Mouse (Mus musculus) layer of hippocampus, postnatal 14 days (tissue): ENCODE measurements around the gene Gtf2h1. TPM values are rescaled to one million over a fixed set of nuclear protein-coding genes. Genes with fewer than 3 reads are reported as not detected.
A peak's percentile ranks its signal among the peaks of the same experiment; 100 is the strongest.
"Not testable (repeated sequence)": the region's sequence is repeated elsewhere in the genome, so short reads cannot be mapped to it uniquely, and the experiment has no call there.

Experiments
- DNase-seq, 2 experiments: peaks; one replicate each; pipeline ENCODE4 v3.0.0; 2021 to 2022; ENCODE audit warnings: low spot score in 2 of 2, mixed read lengths in 1 of 2
- total RNA-seq, 2 experiments: library from RNA; stranded (reverse); gene quantifications; 2 replicates each; pipeline ENCODE4 v1.2.3; 2021

Gtf2h1 gene
- total RNA-seq, 2 experiments from 2014 or later: 34.3 to 41.6 TPM

DNA sequence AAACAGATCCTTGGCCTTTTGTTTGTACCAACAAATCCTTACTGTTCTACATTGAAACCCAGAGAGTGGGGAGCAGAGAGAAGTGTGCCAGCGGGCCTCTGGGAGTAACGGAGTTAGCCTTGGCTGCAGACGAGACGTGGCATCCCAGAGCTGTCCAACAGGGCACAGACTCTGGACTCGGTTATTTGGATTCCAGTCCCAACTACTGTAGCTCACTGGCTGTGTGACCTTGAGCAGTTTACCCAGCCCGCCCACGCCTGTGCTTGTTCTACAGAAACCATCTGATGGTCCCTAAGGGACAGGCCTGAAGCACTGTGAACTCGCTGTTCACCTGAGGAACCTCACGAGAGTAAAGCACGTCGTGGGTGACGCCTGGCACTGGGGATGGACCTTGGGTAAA is 34.0 kb downstream of the Gtf2h1 start:
- no peak for DNase-seq

GRCm38 (mm10) chr7:46830799-46831590 is 35.1 kb downstream of the Gtf2h1 start:
- no peak for DNase-seq

- no peak for DNase-seq
These were observed 35.8 kb downstream of the Gtf2h1 start for GRCm38 (mm10) chr7:46831693-46832092.

GRCm38 (mm10) chr7:46832112-46832810 is 36.4 kb downstream of the Gtf2h1 start:
- DNase-seq: not testable (repeated sequence)

GRCm38 (mm10) chr7:46833266-46833665 is 37.4 kb downstream of the Gtf2h1 start:
- DNase-seq: no peak

DNA sequence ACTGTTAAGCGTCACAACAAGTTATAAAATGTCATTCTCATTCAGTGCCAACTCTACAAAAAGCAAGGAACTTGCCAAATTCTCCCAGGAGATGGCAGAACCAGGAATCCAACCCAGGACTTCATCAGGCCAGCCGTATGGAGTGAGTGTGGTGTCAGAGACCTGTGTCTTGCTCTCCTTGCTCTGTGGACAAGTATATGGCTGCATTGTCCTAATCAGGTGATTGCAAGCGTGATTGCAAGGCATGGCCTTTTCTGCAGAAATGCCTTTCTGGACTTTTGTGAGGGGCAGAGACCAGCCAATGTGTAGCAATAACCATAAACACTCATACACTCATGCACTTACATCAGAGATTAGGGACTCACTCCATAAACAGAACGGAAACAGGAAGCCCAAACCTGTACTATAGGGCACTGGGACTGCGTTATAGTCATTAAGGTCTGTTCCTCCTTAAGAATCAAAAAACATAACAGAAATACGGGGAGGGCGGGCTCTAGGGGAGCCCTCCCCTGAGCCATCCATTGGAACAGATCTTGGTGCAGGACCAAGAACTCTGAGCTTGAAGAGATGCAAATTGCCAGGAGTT is 37.9 kb downstream of the Gtf2h1 start:
- no peak for DNase-seq

DNA sequence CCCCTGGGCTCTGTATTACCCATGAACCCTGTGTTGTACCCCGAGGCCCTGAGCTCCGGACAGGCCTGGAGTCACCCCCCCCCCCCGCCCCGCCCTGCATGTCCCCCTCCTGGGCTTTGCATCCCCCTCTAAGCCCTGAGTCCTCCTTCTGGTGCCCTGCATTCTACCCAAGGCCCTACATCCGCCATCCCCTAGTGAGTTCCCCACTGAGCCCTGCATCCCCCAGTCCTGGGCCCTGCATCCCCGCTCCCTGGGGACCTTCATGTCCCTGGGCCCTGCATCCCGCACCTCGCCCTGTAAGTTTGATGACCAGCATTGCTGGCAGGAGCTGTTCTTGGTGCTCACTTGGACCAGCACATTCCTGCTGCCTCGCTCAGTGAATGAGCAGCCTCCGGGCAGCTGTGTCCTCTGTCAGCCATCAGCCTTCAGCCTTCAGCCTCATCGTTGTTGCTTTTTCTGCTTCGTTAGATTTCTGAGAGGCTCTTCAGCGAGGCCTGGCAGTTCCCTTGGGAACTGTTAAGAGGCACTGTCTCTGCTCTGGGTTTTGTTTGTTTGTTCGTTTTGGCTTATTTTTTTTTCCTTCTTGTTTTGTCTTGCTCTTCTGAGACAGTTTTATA is 39.2 kb downstream of the Gtf2h1 start:
- no peak for DNase-seq

GRCm38 (mm10) chr7:46836357-46836756 is 40.5 kb downstream of the Gtf2h1 start:
- no peak for DNase-seq

GRCm38 (mm10) chr7:46837073-46837472 is 41.2 kb downstream of the Gtf2h1 start:
- no peak for DNase-seq

DNA sequence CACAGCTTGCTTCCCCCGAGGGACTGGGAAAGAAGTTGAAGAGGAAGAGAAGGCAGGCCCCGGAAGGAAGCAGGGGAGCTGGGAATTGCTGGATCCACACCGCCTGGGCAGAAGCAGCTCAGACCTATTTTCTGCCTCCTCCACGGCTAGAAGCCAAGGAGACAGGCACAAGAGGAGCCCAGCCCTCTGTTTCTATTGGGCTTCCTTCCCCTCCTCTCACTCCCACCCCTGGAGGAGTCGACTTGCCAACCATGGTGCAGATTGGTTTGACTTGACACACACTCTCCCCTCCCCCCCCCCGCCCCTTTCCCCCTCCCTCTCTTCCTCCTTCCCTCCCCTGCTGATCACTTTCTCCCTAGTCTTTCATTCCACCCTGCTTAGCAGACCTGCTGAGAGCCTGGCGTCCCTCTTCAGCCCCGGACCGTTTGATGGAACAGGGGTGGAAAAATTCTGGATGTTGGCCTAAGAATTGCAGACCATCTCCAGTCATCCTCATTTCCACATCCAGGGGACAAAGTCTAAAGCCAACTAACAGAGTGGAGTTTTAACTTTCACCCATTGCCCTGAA is 42.3 kb downstream of the Gtf2h1 start:
- DNase-seq: peak in 1 of 2 experiments; percentile 34

GRCm38 (mm10) chr7:46838891-46839302 is 43.0 kb downstream of the Gtf2h1 start:
- DNase-seq: peak; percentile 69 to 84

- DNase-seq: no peak
These were observed 43.5 kb downstream of the Gtf2h1 start for GRCm38 (mm10) chr7:46839446-46839845.

DNA sequence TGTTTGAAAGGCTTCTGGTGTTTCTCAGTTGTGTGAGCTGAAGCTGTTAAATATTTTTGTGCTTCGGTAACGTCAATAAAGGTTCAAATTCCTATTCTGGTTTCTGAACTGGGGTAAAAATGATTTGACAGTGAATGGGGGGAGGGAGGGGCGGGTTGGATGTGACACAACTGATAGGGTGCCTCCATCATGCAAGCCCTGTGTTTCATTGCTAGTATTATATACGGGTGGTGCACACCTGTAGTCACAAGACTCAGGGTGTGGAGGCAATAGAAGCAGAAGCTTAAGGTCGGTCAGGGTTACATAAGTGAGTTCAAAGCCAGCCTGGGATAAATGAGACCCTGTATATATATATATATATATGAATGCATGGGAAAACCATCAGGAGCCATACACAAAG is 44.0 kb downstream of the Gtf2h1 start:
- no peak for DNase-seq

- DNase-seq: no peak
These were observed 44.4 kb downstream of the Gtf2h1 start for GRCm38 (mm10) chr7:46840326-46840725.

DNA sequence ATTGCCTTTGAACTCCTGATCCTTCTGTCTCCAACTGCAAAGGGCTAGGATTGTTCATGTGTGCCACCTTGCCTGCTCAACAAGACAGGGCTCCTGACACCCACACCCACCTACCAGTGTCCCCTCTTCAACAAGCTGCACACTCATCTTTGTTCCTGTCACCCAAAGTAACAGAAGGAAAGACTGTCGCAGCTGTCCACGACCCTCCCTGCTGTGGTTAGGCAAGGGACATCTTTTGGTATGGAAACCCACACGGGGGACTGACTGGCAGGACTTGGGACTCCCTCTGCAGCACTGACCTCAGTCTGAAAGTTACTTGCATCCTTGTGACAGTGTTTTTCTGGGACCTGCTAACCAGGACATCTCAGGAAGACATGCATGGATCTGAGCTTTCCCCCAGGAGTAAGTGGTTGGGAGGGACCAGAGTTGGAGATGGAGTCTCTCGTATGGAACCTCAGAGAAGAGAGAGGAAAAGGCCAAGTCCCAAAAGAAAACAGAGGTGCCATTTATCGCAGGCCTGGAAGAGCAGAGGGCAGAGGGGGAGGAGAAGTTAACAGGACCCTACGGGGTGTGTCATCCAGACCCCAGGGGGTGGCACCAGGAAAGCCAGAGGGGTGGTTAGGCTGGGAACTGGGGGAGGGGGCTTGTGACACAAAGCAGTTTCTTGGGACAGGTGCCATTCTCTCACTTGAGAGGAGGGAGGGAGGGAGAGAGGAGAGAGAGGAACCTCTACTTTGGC is 45.1 kb downstream of the Gtf2h1 start, which contains the start of gene Ldha:
Ldha (plus strand) TSS at position 689 of the 739 bp plus-strand sequence.
- DNase-seq: no peak

DNA sequence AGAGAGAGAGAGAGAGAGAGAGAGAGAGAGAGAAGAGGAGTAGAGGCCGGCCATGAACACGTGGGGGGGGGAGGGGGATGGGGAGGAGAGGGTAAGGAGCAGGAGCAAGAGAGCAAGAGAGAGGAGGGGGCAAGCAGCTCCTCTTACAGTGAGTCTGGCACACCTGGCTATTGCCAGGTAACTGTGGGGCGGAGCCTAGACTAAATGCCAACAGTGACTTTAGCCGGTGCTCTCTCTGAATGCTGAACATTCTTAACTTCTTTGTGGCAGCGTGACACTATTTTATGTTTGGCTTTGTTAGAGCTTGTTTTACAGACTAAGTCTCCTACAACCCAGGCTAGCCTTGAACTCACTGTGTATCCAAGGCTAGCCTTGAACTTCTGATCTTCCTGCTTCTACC is 46.4 kb downstream of the Gtf2h1 start:
- no peak for DNase-seq

- DNase-seq: no peak
These were observed 47.7 kb downstream of the Gtf2h1 start for GRCm38 (mm10) chr7:46843576-46843975.

- DNase-seq: peak; percentile 89 to 93
These were observed 49.5 kb downstream of the Gtf2h1 start for GRCm38 (mm10) chr7:46845211-46845977.

DNA sequence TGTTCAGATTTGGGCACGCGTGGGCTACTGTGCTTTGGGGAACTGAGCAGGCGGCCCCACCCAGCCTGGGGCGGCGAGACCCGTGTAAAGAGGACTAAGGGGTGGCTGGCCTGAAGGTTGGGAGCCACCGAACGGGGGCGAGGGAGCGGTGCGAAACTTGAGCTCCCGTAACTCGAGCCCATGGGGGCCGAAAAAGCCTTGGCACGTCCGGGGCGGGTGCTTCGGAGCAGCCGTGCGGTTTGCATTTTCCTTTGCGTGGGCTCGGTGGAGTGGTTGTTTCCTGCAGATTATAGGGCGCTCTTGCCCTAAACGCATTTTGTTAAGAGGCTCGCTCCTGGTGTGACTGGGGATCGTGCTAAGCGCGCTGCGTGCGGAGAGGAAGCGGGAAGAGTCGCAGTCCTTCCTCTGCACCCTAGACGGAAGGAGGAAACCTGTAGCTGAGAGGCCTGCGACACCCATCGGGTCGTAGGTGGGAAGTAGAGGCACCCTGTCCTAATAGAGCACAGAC is 50.1 kb downstream of the Gtf2h1 start:
- peak; percentile 34 to 45 for DNase-seq
